Mouse (Mus musculus) hematopoietic stem cell, adult 5-6 weeks (primary cell): ENCODE results near the gene Lipn. TPM values are rescaled to one million over a fixed set of nuclear protein-coding genes. Genes with fewer than 3 reads are reported as not detected.

Experiments used
- ATAC-seq, 2 experiments: fragments of 125-278 bp in 1 of 2; replicated peaks in 1 of 2; 2 replicates each; pipeline ENCODE4 v1.8.0; 2016 to 2017; ENCODE audit warnings: inconsistent platforms in 2 of 2, mild to moderate bottlenecking in 2 of 2, moderate number of reproducible peaks in 2 of 2, low read depth in 1 of 2, moderate TSS enrichment in 1 of 2; ENCODE audit not compliant: low FRiP score in 2 of 2, poor library complexity in 2 of 2, severe bottlenecking in 2 of 2, insufficient read depth in 1 of 2, low TSS enrichment in 1 of 2
- total RNA-seq: library from RNA; stranded (forward); fragments of 172-1452, 232-1000 nt; gene quantifications from 2 replicates; pipeline ENCODE4 v1.2.3, GENCODE M21; 2017

The Lipn gene
- not detected in 2 replicates for total RNA-seq

DNA sequence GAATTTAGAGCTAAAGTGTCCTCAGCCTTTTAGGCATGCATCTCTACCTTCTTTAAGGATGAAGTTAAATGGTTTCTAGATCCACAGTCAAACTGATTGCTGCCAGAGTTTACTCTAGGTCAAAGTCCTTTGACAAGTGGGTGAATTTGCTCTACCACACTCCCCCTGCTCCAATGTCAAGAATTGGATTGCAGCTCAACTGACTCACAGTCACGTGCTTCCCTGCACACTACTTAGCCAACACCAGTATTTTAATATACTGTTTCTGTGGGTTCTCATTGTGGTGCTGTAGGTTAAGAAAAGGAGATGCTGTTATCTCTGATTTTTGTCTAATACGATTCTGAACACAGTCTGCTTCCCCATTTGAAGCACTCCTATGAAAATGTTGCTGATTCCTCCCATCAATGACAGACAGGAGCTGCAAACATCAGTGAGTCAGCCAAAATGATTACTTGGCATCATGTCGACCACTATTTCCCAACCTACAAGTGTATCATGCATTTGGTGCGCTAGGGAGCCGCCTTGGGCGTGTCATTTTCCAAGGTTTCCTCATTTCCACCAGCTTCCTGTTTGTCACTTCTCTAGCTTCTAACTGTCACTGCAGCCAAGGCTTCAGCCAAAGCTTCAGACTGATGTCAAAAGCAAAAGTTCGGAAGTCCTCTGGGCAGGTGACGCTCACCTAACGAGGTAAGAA lies at the start of gene Lipn:
Lipn (plus strand) TSS at position 580 of the 694 bp plus-strand sequence.
- ATAC-seq: no peak

DNA sequence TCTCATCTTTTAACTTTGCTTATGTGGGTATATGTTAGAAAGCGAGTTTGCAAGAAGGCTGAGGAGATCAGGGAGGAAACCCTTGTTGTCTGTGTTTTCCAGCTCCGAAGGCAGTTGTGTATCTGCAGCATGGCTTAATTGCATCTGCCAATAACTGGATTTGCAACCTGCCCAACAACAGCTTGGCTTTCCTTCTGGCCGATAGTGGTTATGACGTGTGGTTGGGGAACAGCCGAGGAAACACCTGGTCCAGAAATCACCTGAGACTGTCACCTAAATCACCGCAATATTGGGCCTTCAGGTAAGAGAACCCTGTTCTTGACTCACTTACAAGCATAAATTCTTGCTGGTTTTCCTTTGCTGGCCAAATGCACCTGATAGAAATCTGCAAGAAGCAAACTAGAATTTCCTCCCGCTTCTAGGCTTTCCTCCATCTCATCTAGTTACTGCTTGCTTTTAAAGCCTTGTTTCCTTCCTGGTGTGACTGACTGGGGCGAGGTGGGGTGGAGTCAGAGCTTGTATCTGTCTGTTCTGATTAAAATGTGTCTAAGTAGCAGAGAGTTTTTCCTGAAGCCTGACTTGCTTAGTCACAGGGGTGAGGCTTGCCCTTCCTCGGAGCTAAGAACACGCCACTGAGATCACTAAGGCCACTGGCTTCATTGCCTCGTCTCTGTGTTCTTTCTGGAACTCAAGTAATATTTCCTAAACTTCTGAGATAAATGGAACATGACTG lies 45.6 kb upstream of the Lipn start:
- ATAC-seq: peak in 1 of 2 experiments; percentile 65; a peak in 2 of 4 replicates

DNA sequence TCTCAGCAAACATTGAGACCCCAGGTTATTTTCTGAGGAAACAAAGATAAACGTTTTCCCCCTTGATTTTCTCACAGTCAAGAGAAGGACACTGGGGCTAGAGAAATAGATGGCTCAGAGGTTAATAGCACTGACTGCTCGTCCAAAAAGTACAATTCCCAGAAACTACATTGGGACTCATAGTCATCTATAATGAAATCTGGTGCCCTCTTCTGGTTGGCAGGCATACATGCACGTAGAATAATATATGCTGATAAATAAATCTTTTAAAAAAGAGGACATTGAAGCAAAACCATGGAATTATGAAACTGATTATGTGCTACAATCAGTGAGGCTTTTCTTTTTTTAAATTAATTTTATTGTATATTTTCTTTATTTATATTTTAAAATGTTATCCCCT lies 44.4 kb upstream of the Lipn start:
- ATAC-seq: no peak

DNA sequence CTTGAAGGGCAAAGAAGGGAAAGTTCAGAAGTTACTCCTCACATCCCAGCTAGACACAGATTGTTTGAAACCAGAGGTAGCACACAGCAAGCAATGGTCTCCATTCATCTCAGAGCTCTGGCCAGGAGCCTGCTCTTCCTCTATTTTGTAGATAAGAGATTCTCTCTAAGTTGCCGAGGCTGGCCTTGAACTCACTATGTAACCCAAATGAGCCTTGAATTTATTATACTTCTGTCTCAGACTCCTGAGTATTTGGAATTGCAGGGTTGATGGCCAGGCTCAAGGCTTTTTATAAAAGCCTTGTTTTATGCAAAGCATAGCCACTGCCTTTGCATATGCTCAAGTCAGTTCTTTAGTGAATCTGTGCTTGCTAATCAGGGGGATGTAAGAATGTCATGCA lies 27.4 kb upstream of the Lipn start:
- no peak for ATAC-seq

DNA sequence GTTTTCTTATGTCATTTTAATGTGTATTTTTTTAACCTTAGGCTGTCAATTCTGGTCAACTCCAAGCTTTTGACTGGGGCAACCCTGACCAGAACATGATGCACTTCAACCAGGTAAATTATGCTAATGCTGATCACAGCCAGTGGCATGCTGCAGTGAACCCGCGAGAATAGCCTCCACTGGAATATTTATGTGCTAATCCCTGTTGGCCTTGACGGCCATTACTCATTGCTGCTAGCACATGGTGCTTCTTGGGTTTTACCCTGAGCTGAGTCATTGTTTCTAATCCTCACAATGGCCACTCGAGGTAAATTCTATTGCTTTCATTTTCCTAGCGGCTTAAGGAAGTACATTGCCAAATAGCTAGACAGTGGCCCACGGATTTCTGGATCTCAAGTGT lies 24.1 kb upstream of the Lipn start:
- ATAC-seq: no peak

DNA sequence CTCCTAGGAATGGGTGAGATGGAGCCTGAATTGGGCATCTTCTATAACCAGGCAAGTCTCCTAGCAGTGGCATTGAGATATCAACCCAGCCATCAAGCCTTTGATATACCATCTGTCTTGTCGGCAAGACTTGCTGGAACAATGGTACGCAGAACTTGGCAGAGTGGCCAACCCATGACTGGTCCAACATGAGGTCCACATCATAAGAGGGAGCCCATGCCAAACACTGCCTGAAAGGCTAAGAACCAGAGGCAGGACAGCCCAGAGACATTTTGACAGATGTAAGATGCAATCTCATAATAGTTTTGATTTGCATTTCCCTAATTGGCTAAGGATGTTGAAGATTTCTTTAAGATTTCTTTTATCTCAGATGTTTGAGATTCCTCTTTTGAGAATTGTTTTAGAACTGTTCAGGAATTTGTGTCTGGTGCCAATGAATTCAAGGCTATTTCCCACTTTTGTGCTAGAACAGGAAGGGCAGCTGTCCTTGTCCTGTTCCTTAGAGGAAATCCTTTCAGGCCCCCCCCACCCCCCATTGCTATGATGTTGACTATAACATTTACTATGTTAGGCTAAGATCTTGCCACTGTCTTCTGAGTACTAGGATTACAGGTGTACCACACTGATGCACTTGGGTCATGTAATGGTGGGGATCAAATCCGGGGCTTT lies 17.7 kb upstream of the Lipn start:
- no peak for ATAC-seq

DNA sequence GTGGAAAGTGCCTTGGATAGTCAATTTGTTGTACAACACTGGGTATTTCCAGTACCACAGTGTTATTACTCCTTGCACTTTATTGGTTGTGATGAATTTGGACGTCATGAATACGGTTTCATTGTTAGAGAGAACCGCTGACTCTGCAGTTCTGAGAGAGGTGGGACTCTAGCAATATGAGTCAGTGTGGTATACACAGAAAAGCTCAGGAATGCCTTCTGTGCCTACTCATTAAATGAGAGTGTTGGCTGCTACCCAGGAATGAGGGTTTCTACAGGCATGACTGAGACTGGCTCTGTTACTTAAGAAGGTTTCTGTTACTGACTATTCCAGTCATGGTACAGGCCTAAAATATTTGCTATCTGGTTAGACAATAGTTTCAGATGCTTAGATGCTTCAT lies 15.7 kb upstream of the Lipn start:
- ATAC-seq: no peak

DNA sequence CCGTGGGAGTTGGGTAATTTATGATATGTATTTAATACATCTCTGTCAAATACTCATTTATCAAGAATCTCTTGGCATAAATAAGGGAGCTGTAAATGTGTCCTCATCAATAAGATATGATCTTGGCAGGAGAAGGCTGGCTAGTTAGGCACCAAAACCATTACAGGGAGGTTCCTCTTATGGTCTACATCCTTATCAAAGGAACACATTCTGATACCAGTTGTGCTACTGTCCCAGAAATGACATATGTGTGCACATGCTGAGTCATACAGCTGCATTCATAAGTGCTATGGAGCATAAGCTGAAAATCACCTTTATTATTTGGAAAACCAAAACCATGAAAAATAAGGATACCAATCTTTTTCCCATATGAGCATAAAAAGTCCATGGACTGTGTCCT lies 3.6 kb upstream of the Lipn start:
- no peak for ATAC-seq

DNA sequence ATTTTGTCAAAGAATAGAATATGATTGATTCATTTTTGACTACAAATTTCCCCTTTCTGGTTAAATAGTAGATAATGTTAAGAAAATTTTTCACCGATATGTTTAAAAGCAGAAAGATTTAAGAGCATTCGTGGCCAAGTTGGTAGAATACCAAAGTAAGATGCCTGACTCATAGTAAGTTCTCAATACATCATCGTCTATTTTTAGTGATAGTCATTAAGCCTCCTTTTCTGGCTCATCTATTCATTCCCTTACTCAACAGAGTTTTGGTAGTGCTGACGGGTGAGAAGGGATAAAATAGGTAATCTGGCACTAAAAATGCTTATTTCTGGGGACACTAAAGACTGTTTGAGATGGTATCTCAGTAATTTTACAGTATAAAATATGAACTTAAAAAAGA lies 3.1 kb upstream of the Lipn start:
- no peak for ATAC-seq

DNA sequence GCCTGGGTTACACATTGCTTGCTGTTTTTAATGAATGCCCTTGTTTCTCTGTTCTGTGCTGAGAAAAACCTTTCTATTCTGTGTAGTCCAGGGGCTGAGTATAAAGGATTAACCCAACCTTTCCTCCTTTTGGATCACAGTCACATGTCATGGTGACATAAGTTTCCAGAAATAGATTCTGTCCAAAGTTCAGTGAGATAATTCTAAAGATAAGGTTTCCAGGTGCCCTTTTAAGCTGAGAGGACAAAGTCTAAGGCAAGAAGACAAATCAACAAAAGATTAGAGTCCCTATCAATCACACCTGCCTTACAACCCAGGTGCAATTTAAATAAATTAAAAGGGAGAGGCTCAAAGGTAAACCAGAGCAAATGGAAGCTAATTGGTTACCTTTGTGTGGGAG lies 7.1 kb downstream of the Lipn start:
- ATAC-seq: no peak

DNA sequence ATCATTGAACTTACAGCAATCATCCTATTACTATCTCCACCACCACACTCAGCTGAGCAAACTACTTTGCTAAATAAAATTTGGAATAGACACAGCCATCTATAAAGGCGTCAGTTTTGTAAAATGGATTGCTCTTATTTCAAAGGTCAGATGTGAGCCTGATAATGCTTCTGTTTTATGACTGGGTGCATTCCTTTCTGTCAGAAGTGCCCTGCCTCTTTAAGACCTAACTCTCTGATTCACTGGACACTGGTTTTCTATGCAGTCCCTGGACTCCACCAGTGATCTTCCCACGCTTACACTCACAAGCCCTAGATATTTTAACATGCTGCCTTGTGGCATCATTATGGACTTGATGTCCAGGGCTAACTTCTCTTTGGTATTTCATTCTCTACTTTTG lies 11.0 kb downstream of the Lipn start:
- no peak for ATAC-seq

DNA sequence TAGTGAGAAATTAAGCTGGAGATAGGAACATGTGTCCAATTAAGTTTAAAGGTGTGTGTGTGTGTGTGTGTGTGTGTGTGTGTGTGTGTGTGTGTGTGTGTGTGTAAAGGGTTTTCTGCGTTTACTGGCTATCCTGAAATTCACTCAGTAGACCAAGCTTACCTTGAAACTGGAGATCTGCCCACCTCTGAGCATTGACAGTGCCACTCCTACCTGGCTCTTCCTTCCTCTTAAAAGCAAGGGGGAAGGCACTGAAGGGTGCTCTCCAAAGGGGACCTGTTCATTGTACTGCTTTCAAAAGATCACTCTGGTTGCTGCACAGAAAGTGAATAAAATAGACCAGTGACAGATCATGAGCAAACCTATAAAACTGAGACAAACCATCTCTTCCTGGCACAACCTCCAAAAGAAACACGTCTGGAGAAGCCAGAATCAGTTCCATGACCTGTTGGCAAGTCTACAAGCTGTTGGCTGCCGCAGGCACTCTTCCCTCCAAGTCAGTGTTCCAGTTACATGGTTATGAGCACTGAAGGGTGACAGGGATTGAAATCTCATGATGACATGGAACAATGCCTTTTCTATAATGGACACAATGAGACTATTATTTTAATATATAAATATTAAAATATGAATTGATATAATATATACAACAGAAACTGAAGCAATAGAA lies 22.0 kb downstream of the Lipn start:
- ATAC-seq: no peak

DNA sequence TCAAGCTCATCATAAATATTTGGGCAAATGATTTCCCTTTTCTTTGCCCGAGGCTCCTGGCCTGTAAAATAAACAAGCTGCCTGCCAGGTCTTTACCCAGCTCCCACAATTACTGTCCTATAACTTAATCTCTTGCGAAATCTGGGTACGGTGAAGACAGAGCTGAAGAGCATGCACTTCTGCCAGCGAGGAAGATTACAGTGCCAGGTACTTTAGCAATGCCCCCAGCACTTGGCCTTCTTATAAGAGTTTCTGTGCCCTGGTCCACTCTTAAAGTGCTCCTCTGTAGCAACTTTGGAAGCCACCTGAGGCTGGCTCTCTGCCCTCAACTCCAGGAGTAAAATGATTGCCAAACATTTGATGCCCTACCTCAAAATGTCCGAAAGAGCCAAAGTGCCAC lies 28.2 kb downstream of the Lipn start:
- ATAC-seq: no peak

DNA sequence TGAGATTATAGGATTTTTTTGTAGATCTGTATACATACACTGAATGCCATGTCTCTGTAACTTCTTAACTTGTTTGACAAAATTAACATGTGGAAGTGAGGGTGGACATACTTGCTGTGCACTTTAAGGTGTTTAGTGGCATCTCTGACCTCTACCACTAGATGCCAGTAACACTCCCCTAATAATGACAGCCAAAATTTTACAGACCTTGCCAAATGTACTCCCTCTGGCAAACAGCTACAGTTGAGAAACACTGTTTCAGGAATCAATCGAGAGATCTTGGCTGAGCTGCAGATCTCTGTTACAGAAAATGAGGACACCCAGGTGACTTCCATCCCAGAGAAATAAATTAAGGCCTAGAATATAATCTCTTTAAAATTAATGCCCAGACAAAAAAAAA lies 29.1 kb downstream of the Lipn start:
- no peak for ATAC-seq

DNA sequence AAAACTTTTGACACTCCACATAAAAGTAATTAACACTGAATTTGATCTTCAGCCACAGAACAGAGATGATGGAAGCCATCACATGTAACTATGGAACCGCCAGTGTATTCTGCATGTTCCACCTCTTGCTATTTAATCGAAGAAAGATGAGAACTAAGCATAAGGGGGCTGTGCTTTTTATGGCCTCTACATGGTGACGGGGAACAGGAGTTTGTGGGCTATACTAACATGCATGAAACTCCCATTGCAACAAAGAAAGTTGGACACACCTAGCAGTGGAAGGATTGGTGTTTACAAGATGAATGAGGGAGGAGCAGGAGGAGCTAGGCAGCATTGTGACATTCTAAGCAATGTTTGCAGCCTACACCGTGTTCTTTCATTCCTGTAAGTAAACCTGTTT lies 33.5 kb downstream of the Lipn start, which contains the start of gene Lipm:
Lipm (plus strand) TSS at position 301 of the 400 bp plus-strand sequence.
- ATAC-seq: no peak

DNA sequence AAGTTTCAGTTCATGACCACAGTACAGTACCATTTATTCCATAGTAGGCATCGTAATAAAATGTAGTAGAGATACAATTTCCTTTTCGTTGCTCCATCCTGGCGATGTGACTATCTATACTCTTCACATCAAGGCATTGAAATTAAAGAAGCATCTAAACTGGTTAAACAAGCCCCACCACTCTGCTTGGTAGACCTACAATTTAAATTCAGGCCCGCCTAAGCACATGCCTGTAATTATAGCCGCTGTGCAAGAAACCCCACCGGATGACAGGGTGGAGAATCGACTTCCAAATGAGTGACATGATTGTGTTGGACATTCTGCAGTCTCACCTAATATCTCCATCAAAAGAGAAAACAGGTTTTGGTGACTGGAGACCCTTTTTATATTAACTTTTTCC lies 34.7 kb downstream of the Lipn start:
- no peak for ATAC-seq

DNA sequence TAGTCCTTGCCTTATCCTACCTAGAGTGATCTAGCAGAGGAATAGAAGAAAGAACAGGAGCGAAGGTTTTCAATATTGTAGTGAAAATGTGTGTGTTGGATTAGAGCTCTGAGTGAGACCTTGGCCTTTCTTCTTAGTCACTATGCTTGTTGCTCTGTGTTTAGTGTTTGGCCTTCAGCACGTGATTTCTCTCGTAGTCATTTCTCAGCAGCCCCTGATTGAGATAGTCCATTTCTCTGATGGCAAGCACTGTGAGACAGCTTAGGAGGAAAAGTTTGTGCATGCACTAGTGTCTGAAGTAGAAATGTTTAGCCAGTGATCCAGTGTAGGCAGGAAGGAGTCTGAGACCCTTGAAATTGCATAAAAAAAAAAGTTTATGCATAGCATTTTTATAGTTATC lies 37.7 kb downstream of the Lipn start:
- no peak for ATAC-seq

DNA sequence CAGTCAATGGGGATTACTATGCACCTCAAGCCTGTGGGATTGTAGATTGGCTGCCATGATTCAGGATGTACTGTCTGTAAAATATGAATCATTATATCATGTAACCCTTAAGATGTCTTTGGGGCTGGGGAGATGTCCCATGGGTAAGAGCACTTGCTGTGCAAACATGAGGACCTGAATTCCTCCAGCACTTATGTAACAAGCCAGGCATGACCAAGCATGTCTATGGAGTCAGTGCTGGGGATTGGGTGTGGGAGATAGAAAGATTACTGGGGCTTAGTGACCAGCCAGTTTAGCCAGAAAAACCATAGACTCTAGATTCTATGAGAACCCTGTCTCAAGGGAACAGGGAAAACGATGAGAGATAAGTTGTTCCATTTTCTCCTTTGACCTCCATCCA lies 51.9 kb downstream of the Lipn start:
- ATAC-seq: no peak
